Mouse (Mus musculus): ENCODE data around the gene Tbc1d22a. TPM values are rescaled to one million over a fixed set of nuclear protein-coding genes. Genes with fewer than 3 reads are reported as not detected.

The Tbc1d22a gene
- polyA plus RNA-seq, 1 experiment from 2014 or later = 9.1 TPM

DNA sequence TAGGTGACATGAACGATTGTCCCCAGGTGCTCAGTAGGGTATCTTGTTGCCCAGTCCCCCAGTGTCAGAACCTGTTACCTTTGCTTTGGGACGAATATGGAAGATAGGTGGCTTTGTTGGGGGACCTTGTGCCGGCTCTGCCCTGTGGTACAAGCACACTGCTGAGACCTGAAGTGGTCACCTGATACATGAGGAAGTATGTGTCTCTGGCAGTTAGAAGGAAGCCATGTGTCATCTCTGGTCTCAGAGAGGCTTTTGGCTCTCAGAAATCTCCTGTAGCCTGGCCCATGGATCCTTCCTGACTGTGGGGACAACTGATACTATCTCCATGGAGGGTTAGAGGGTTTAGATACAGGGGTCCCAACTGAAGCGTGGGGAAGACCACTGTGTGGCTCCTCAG is 281.9 kb downstream of the Tbc1d22a start:
- H3K27me3 ChIP-seq (ENCODE audit: control insufficient read depth, insufficient read depth, low read length) = no peaks in the 10 kb centered on the region
- H3K36me3 ChIP-seq (ENCODE audit: control insufficient read depth, insufficient read depth, low read length) = no peaks in the 10 kb centered on the region
- H3K9me3 ChIP-seq (ENCODE audit: control insufficient read depth, low read length) = no peaks in the 10 kb centered on the region
- no peak overlapping the region for H3K27ac ChIP-seq (replicated peaks in 1 of 2; ENCODE audit: control insufficient read depth in 1 of 2, insufficient read depth in 1 of 2, low read depth in 2 of 2, low read length in 2 of 2)
- no peak overlapping the region for H3K4me3 ChIP-seq (ENCODE audit: control insufficient read depth in 1 of 2, insufficient read depth in 1 of 2, low read depth in 1 of 2, low read length in 2 of 2)
- no peak overlapping the region for H3K4me2 ChIP-seq (ENCODE audit: low read length)
- no peak for ATAC-seq (ENCODE audit: insufficient number of reproducible peaks, insufficient read depth, low FRiP score, low read depth)
- no peak overlapping the region for H3K9ac ChIP-seq (ENCODE audit: low read length)
- H3K4me1 ChIP-seq (ENCODE audit: control insufficient read depth in 2 of 2, insufficient read depth in 2 of 2, low read length in 2 of 2) = no peaks in the 10 kb centered on the region
- 77% methylated on average over 4 of the region's 4 CpGs for WGBS

DNA sequence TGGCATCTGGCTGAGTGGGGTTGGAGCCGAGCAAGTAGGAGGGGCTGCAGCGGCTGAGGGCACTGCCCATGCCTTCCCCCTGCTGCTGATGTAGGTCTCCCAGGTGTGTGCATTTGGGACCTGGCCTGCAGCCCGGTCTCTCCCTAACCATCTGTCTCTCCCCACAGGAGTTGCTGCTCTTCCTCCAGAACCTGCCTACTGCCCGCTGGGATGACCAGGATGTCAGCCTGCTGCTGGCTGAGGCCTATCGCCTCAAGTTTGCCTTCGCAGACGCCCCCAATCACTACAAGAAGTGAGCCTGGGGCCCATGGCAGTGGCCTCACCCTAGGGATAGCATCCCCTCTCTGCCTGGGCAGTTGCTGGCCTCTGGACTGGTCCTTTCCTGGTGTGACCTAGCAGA is 282.4 kb downstream of the Tbc1d22a start:
- Histone ChIP-seq H3K27ac (replicated peaks in 1 of 2; ENCODE audit: control insufficient read depth in 1 of 2, insufficient read depth in 1 of 2, low read depth in 2 of 2, low read length in 2 of 2) (no peak overlapping the region), H3K4me1 (ENCODE audit: control insufficient read depth in 2 of 2, insufficient read depth in 2 of 2, low read length in 2 of 2) (no peaks in the 10 kb centered on the region), H3K4me2 (ENCODE audit: low read length) (no peak overlapping the region), H3K36me3 (ENCODE audit: control insufficient read depth, insufficient read depth, low read length) (no peaks in the 10 kb centered on the region), H3K9me3 (ENCODE audit: control insufficient read depth, low read length) (no peaks in the 10 kb centered on the region), H3K9ac (ENCODE audit: low read length) (no peak overlapping the region), H3K4me3 (ENCODE audit: control insufficient read depth in 1 of 2, insufficient read depth in 1 of 2, low read depth in 1 of 2, low read length in 2 of 2) (no peak overlapping the region), H3K27me3 (ENCODE audit: control insufficient read depth, insufficient read depth, low read length) (no peaks in the 10 kb centered on the region)
- no peak for ATAC-seq (ENCODE audit: insufficient number of reproducible peaks, insufficient read depth, low FRiP score, low read depth)
- 90% methylated on average over 7 of the region's 7 CpGs for WGBS

DNA sequence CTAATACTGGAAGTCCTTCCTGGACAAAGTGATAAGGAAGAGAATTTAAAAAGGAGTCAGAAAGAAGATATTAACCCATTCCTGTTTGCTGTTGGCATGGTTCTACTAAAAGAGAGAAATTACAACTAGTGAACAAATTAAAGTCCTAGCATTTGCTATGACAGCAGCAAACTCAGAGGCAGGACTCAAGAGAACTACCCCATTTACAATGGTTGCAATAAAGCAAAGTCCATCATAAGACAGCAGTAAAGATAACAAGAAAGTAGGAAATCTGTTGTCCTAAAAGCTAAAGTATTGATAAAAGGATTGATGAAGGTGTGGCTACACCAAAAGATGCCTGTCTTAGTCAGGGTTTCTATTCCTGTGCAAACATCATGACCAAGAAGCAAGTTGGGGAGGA is 286.3 kb downstream of the Tbc1d22a start:
- ATAC-seq (ENCODE audit: insufficient number of reproducible peaks, insufficient read depth, low FRiP score, low read depth) = no peak
- Histone ChIP-seq H3K4me2 (ENCODE audit: low read length) (no peak overlapping the region), H3K9ac (ENCODE audit: low read length) (no peak overlapping the region), H3K27me3 (ENCODE audit: control insufficient read depth, insufficient read depth, low read length) (peaks cover 2% of the 10 kb centered on the region; the same call in 1 of the 2 replicates), H3K4me1 (ENCODE audit: control insufficient read depth in 2 of 2, insufficient read depth in 2 of 2, low read length in 2 of 2) (no peaks in the 10 kb centered on the region), H3K27ac (replicated peaks in 1 of 2; ENCODE audit: control insufficient read depth in 1 of 2, insufficient read depth in 1 of 2, low read depth in 2 of 2, low read length in 2 of 2) (no peak overlapping the region), H3K9me3 (ENCODE audit: control insufficient read depth, low read length) (no peaks in the 10 kb centered on the region), H3K4me3 (ENCODE audit: control insufficient read depth in 1 of 2, insufficient read depth in 1 of 2, low read depth in 1 of 2, low read length in 2 of 2) (no peak overlapping the region), H3K36me3 (ENCODE audit: control insufficient read depth, insufficient read depth, low read length) (no peaks in the 10 kb centered on the region)

DNA sequence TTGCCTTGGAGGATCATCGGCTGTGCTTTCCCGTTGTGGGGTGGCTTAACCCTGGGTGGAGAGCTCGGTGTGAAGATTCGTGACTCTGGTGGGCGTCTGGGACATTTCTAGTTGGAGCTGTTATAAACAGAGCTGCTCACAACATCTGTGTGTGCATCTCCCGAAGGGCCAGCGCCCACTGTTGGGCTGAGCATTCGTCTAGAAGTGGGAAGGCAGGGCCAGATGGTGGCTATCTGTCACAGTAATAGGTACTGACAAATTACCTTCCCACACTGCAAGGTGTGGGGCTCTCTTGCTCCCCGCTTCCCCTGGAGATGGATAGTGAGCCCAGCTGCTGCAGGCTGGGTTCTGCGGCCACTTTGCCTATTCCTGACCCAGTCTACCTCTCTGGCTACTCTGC is 289.2 kb downstream of the Tbc1d22a start:
- H3K27me3 ChIP-seq (ENCODE audit: control insufficient read depth, insufficient read depth, low read length) = peaks cover 2% of the 10 kb centered on the region; the same call in 1 of the 2 replicates

DNA sequence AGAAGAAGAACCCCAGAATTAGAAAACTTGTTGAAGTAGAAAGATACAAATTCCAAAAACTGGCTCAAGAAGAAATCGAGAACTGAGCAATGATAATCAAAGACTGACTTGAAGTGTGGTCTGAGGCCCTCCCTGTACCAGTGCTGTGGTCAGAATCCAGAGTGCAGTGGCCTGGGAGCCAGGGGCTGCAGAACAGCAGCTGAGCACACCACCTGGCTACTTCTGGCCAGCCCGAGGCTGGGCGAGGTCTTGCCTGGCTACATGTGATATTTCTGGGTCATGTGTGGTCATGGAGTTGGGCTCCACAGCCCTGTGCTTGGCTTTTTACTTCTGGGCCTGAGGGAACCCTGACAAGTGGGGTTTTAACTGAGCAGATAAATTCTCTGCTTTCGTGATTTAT is 292.4 kb downstream of the Tbc1d22a start:
- peaks cover 2% of the 10 kb centered on the region for H3K27me3 ChIP-seq (ENCODE audit: control insufficient read depth, insufficient read depth, low read length)
- no peak for ATAC-seq (ENCODE audit: insufficient number of reproducible peaks, insufficient read depth, low FRiP score, low read depth)
- no peak overlapping the region for H3K4me3 ChIP-seq (ENCODE audit: control insufficient read depth in 1 of 2, insufficient read depth in 1 of 2, low read depth in 1 of 2, low read length in 2 of 2)
- no peaks in the 10 kb centered on the region for H3K4me1 ChIP-seq (ENCODE audit: control insufficient read depth in 2 of 2, insufficient read depth in 2 of 2, low read length in 2 of 2)
- H3K9ac ChIP-seq (ENCODE audit: low read length) = no peak overlapping the region
- no peak overlapping the region for H3K27ac ChIP-seq (replicated peaks in 1 of 2; ENCODE audit: control insufficient read depth in 1 of 2, insufficient read depth in 1 of 2, low read depth in 2 of 2, low read length in 2 of 2)
- WGBS = 57% methylated on average over 4 of the region's 4 CpGs
- H3K36me3 ChIP-seq (ENCODE audit: control insufficient read depth, insufficient read depth, low read length) = no peaks in the 10 kb centered on the region
- no peaks in the 10 kb centered on the region for H3K9me3 ChIP-seq (ENCODE audit: control insufficient read depth, low read length)
- no peak overlapping the region for H3K4me2 ChIP-seq (ENCODE audit: low read length)

More for the DNA sequence above, 289.2 kb downstream of the Tbc1d22a start:
- no peak overlapping the region for H3K9ac ChIP-seq (ENCODE audit: low read length)
- H3K4me2 ChIP-seq (ENCODE audit: low read length) = no peak overlapping the region
- H3K36me3 ChIP-seq (ENCODE audit: control insufficient read depth, insufficient read depth, low read length) = no peaks in the 10 kb centered on the region
- ATAC-seq (ENCODE audit: insufficient number of reproducible peaks, insufficient read depth, low FRiP score, low read depth) = no peak
- H3K9me3 ChIP-seq (ENCODE audit: control insufficient read depth, low read length) = no peaks in the 10 kb centered on the region
- no peak overlapping the region for H3K27ac ChIP-seq (replicated peaks in 1 of 2; ENCODE audit: control insufficient read depth in 1 of 2, insufficient read depth in 1 of 2, low read depth in 2 of 2, low read length in 2 of 2)
- H3K4me1 ChIP-seq (ENCODE audit: control insufficient read depth in 2 of 2, insufficient read depth in 2 of 2, low read length in 2 of 2) = no peaks in the 10 kb centered on the region
- no peak overlapping the region for H3K4me3 ChIP-seq (ENCODE audit: control insufficient read depth in 1 of 2, insufficient read depth in 1 of 2, low read depth in 1 of 2, low read length in 2 of 2)
- 78% methylated on average over 10 of the region's 10 CpGs for WGBS

DNA sequence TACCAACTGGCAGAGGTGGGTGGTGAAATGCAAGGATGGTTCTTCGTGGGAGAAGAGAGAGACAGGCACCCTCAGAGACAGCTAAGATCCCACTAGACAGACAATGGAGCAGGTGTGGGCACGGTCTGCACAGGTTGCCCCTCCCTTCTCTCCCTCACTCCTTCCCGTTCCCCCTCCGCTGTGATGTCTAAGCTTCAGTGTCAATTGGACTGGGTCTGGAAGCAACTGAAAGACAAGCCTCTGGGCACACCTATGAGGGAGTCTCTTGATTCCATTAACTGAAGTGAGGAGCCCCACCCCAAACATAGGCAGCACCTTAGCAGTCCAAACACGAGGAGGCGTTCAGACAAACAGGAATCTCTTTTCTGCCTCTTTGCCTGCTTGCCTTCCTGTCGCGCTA is 293.3 kb downstream of the Tbc1d22a start:
- Histone ChIP-seq H3K36me3 (ENCODE audit: control insufficient read depth, insufficient read depth, low read length) (no peaks in the 10 kb centered on the region), H3K9me3 (ENCODE audit: control insufficient read depth, low read length) (no peaks in the 10 kb centered on the region), H3K27me3 (ENCODE audit: control insufficient read depth, insufficient read depth, low read length) (peaks cover 2% of the 10 kb centered on the region), H3K9ac (ENCODE audit: low read length) (no peak overlapping the region), H3K4me2 (ENCODE audit: low read length) (no peak overlapping the region), H3K4me3 (ENCODE audit: control insufficient read depth in 1 of 2, insufficient read depth in 1 of 2, low read depth in 1 of 2, low read length in 2 of 2) (no peak overlapping the region), H3K27ac (replicated peaks in 1 of 2; ENCODE audit: control insufficient read depth in 1 of 2, insufficient read depth in 1 of 2, low read depth in 2 of 2, low read length in 2 of 2) (no peak overlapping the region), H3K4me1 (ENCODE audit: control insufficient read depth in 2 of 2, insufficient read depth in 2 of 2, low read length in 2 of 2) (no peaks in the 10 kb centered on the region)
- ATAC-seq (ENCODE audit: insufficient number of reproducible peaks, insufficient read depth, low FRiP score, low read depth) = no peak
- WGBS = 86% methylated on average over 8 of the region's 8 CpGs

DNA sequence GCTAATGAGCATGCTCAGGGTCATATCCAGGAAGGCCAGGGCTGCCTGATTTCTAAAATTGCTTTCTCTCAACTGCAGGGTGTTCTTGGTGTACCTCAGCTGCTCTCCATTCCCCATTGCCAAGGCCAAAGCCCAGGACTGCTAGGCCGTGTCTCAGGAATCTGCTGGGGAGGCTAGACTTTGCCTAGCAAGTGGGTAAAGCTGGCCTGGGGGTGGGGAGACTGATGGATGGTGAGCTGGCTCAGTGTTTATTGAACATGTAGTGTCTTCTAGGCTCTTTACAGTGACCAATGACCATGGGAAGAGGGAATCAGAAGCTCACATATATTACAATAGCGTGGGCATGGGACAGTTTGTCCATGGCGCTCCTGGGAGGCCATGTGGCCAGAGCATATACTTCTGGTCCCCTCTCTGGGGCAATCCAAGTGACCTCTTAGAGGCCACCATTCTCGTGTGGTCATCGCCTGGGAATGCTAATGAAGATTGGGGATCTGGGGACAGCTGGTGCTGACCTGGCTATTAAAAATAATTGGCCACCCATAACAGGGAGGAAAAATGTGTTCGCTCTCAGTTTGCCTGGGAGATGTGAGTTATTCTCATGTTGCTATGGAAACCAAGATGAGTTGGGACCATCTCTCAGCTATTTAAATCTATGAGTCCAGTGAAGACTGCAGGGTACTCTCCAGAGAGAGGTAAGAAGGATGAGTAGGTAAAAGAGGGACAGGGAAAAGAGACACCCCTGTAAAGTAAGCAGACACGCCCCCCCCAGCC is 294.3 kb downstream of the Tbc1d22a start:
- WGBS = 71% methylated on average over 7 of the region's 7 CpGs

DNA sequence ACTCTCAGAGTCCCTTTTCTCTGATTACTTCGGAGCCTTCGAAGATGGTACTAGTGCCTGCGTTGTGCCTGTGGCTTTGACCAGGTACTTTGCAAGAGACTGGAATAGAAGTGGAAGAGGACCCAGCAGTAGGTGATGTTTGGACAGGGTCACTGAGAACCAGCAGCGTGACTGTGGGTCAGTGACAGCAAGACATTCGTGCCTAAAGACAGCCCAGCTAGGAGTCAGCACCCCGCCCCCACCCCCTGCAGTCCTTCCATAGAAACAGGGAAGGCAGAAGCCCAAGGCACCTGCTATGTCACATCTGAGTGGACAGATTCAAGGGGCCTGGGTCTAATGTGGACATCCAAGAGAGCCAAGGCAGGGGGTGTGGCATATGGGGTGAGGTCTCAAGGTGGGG is 295.3 kb downstream of the Tbc1d22a start:
- no peak overlapping the region for H3K9ac ChIP-seq (ENCODE audit: low read length)
- H3K4me3 ChIP-seq (ENCODE audit: control insufficient read depth in 1 of 2, insufficient read depth in 1 of 2, low read depth in 1 of 2, low read length in 2 of 2) = no peak overlapping the region
- no peaks in the 10 kb centered on the region; the same call in 1 of the 2 replicates for H3K27me3 ChIP-seq (ENCODE audit: control insufficient read depth, insufficient read depth, low read length)
- H3K4me1 ChIP-seq (ENCODE audit: control insufficient read depth in 2 of 2, insufficient read depth in 2 of 2, low read length in 2 of 2) = no peaks in the 10 kb centered on the region
- no peak for ATAC-seq (ENCODE audit: insufficient number of reproducible peaks, insufficient read depth, low FRiP score, low read depth)
- WGBS = 77% methylated on average over 6 of the region's 6 CpGs
- H3K4me2 ChIP-seq (ENCODE audit: low read length) = no peak overlapping the region
- no peaks in the 10 kb centered on the region for H3K36me3 ChIP-seq (ENCODE audit: control insufficient read depth, insufficient read depth, low read length)
- no peaks in the 10 kb centered on the region for H3K9me3 ChIP-seq (ENCODE audit: control insufficient read depth, low read length)
- H3K27ac ChIP-seq (replicated peaks in 1 of 2; ENCODE audit: control insufficient read depth in 1 of 2, insufficient read depth in 1 of 2, low read depth in 2 of 2, low read length in 2 of 2) = no peak overlapping the region

More for the DNA sequence above, 294.3 kb downstream of the Tbc1d22a start:
- Histone ChIP-seq H3K9ac (ENCODE audit: low read length) (no peak overlapping the region), H3K27ac (replicated peaks in 1 of 2; ENCODE audit: control insufficient read depth in 1 of 2, insufficient read depth in 1 of 2, low read depth in 2 of 2, low read length in 2 of 2) (no peak overlapping the region), H3K4me2 (ENCODE audit: low read length) (no peak overlapping the region), H3K36me3 (ENCODE audit: control insufficient read depth, insufficient read depth, low read length) (no peaks in the 10 kb centered on the region), H3K4me1 (ENCODE audit: control insufficient read depth in 2 of 2, insufficient read depth in 2 of 2, low read length in 2 of 2) (no peaks in the 10 kb centered on the region), H3K9me3 (ENCODE audit: control insufficient read depth, low read length) (no peaks in the 10 kb centered on the region), H3K27me3 (ENCODE audit: control insufficient read depth, insufficient read depth, low read length) (peaks cover 2% of the 10 kb centered on the region), H3K4me3 (ENCODE audit: control insufficient read depth in 1 of 2, insufficient read depth in 1 of 2, low read depth in 1 of 2, low read length in 2 of 2) (no peak overlapping the region)
- no peak for ATAC-seq (ENCODE audit: insufficient number of reproducible peaks, insufficient read depth, low FRiP score, low read depth)
